Mouse (Mus musculus) hindbrain, embryonic 15.5 days (tissue): ENCODE data around the gene Nfib. TPM values are rescaled to one million over a fixed set of nuclear protein-coding genes. Genes with fewer than 3 reads are reported as not detected.

Source experiments
- ATAC-seq: fragments of 200-750 bp; cut with Nextera tagmentation; 2 replicates; pipeline ENCODE4 v1.8.0; 2017; ENCODE audit warnings: low read depth, moderate number of reproducible peaks, moderate TSS enrichment; ENCODE audit not compliant: low FRiP score
- H3K27ac ChIP-seq: fragments of 300-500 bp; sonication (generic); replicated peaks from 2 replicates; pipeline ENCODE4 v1.5.1; 2015; ENCODE audit warnings: mild to moderate bottlenecking, inconsistent platforms
- H3K27me3 ChIP-seq: fragments of 300-500 bp; sonication (generic); 2 replicates; pipeline ENCODE4 v1.6.1; 2015; ENCODE audit warnings: control low read depth, inconsistent platforms
- H3K36me3 ChIP-seq: fragments of 300-500 bp; sonication (generic); 2 replicates; pipeline ENCODE4 v1.6.1; 2015; ENCODE audit warnings: control low read depth, inconsistent platforms
- H3K4me1 ChIP-seq: fragments of 300-500 bp; sonication (generic); replicated peaks from 2 replicates; pipeline ENCODE4 v1.6.1; 2015; ENCODE audit warnings: control low read depth, inconsistent platforms
- H3K4me2 ChIP-seq: fragments of 300-500 bp; sonication (generic); 2 replicates; pipeline ENCODE4 v1.6.1; 2015; ENCODE audit warnings: moderate library complexity, mild to moderate bottlenecking, inconsistent platforms
- H3K4me3 ChIP-seq: fragments of 300-500 bp; sonication (generic); 2 replicates; pipeline ENCODE4 v1.5.1; 2015; ENCODE audit warnings: mild to moderate bottlenecking, inconsistent platforms
- H3K9ac ChIP-seq: fragments of 300-500 bp; sonication (generic); 2 replicates; pipeline ENCODE4 v1.6.1; 2015; ENCODE audit warnings: inconsistent platforms
- H3K9me3 ChIP-seq: fragments of 300-500 bp; sonication (generic); 2 replicates; pipeline ENCODE4 v1.6.1; 2016; ENCODE audit warnings: control low read depth, inconsistent platforms
- WGBS: fragments of 180-500 bp; shearing (Covaris S2); methylation state at CpG from one replicate; pipeline ENCODE4 v1.1.7; 2015; 5-methylcytosine and 5-hydroxymethylcytosine counted together
- polyA plus RNA-seq: library from polyadenylated mRNA; unstranded; fragments of >200 nt; fragmentation: Nextera tagmentation; extraction: Ambion mirVana; gene quantifications from 2 replicates; pipeline ENCODE4 v1.2.1, GENCODE M21; 2015

Gene Nfib
- polyA plus RNA-seq, 1 experiment from 2014 or later, result 72.5 TPM

GRCm38 (mm10) chr4:82396805-82397204, 308.7 kb downstream of the Nfib start:
- H3K4me3 ChIP-seq, result no peak overlapping the region
- H3K36me3 ChIP-seq, result no peaks in the 10 kb centered on the region
- no peaks in the 10 kb centered on the region for H3K9me3 ChIP-seq
- H3K4me2 ChIP-seq, result no peak overlapping the region
- H3K27ac ChIP-seq, result no peak overlapping the region
- no peaks in the 10 kb centered on the region for H3K27me3 ChIP-seq
- no peak overlapping the region for H3K9ac ChIP-seq
- ATAC-seq, result no peak
- 94% methylated on average over 2 of the region's 2 CpGs for WGBS
- peaks cover 39% of the 10 kb centered on the region for H3K4me1 ChIP-seq

GRCm38 (mm10) chr4:82396003-82396402, 309.5 kb downstream of the Nfib start:
- no peak overlapping the region for H3K27ac ChIP-seq
- H3K36me3 ChIP-seq, result no peaks in the 10 kb centered on the region
- peaks cover 36% of the 10 kb centered on the region for H3K4me1 ChIP-seq
- H3K9ac ChIP-seq, result no peak overlapping the region
- H3K9me3 ChIP-seq, result no peaks in the 10 kb centered on the region
- ATAC-seq, result no peak
- 82% methylated on average over 4 of the region's 4 CpGs for WGBS
- H3K27me3 ChIP-seq, result no peaks in the 10 kb centered on the region
- no peak overlapping the region for H3K4me2 ChIP-seq
- H3K4me3 ChIP-seq, result no peak overlapping the region

GRCm38 (mm10) chr4:82394346-82394745, 311.2 kb downstream of the Nfib start:
- WGBS, result 85% methylated on average over 4 of the region's 4 CpGs
- ATAC-seq, result no peak
- Histone ChIP-seq H3K4me3 (no peak overlapping the region), H3K27ac (no peak overlapping the region), H3K9ac (no peak overlapping the region), H3K9me3 (no peaks in the 10 kb centered on the region), H3K4me1 (peaks cover 25% of the 10 kb centered on the region; the same call in 1 of the 2 replicates), H3K27me3 (no peaks in the 10 kb centered on the region), H3K4me2 (no peak overlapping the region), H3K36me3 (no peaks in the 10 kb centered on the region)

GRCm38 (mm10) chr4:82393021-82393420, 312.5 kb downstream of the Nfib start:
- no peak overlapping the region for H3K9ac ChIP-seq
- H3K4me3 ChIP-seq, result no peak overlapping the region
- ATAC-seq, result no peak
- H3K27ac ChIP-seq, result no peak overlapping the region
- H3K4me1 ChIP-seq, result 0 out of 2 replicates have a peak, but pooled peaks cover 15% of the 10 kb centered on the region
- H3K4me2 ChIP-seq, result no peak overlapping the region
- H3K36me3 ChIP-seq, result no peaks in the 10 kb centered on the region
- WGBS, result 86% methylated on average over 4 of the region's 4 CpGs
- no peaks in the 10 kb centered on the region for H3K27me3 ChIP-seq
- H3K9me3 ChIP-seq, result no peaks in the 10 kb centered on the region

GRCm38 (mm10) chr4:82392496-82392895, 313.1 kb downstream of the Nfib start:
- H3K4me3 ChIP-seq, result no peak overlapping the region
- no peak overlapping the region for H3K27ac ChIP-seq
- no peak for ATAC-seq
- H3K9me3 ChIP-seq, result no peaks in the 10 kb centered on the region
- H3K9ac ChIP-seq, result no peak overlapping the region
- no peaks in the 10 kb centered on the region for H3K27me3 ChIP-seq
- H3K4me1 ChIP-seq, result 0 out of 2 replicates have a peak, but pooled peaks cover 15% of the 10 kb centered on the region
- WGBS, result 77% methylated on average over 9 of the region's 9 CpGs
- H3K4me2 ChIP-seq, result no peak overlapping the region
- H3K36me3 ChIP-seq, result no peaks in the 10 kb centered on the region

- H3K4me3 ChIP-seq, result no peak overlapping the region
- H3K4me1 ChIP-seq, result 0 out of 2 replicates have a peak, but pooled peaks cover 14% of the 10 kb centered on the region
- 80% methylated on average over 6 of the region's 6 CpGs for WGBS
- ATAC-seq, result no peak
- H3K27me3 ChIP-seq, result no peaks in the 10 kb centered on the region
- no peak overlapping the region for H3K4me2 ChIP-seq
- no peaks in the 10 kb centered on the region for H3K9me3 ChIP-seq
- H3K27ac ChIP-seq, result no peak overlapping the region
- H3K9ac ChIP-seq, result no peak overlapping the region
- H3K36me3 ChIP-seq, result no peaks in the 10 kb centered on the region
Observed at GRCm38 (mm10) chr4:82391726-82392472, 313.7 kb downstream of the Nfib start.

- H3K4me1 ChIP-seq, result peaks cover 16% of the 10 kb centered on the region
- H3K36me3 ChIP-seq, result no peaks in the 10 kb centered on the region
- 59% methylated on average over 2 of the region's 2 CpGs for WGBS
- no peak overlapping the region for H3K4me3 ChIP-seq
- H3K9ac ChIP-seq, result no peak overlapping the region
- H3K4me2 ChIP-seq, result no peak overlapping the region
- H3K9me3 ChIP-seq, result no peaks in the 10 kb centered on the region
- no peak for ATAC-seq
- H3K27ac ChIP-seq, result 0 out of 2 replicates have a peak overlapping the region, but pooled peaks have one; percentile 20
- no peaks in the 10 kb centered on the region for H3K27me3 ChIP-seq
Observed at GRCm38 (mm10) chr4:82390545-82390944, 315.0 kb downstream of the Nfib start.

- H3K27me3 ChIP-seq, result no peaks in the 10 kb centered on the region
- no peak for ATAC-seq
- no peak overlapping the region for H3K4me3 ChIP-seq
- H3K9me3 ChIP-seq, result no peaks in the 10 kb centered on the region
- 88% methylated on average over 1 of the region's 1 CpGs for WGBS
- no peaks in the 10 kb centered on the region for H3K36me3 ChIP-seq
- H3K4me2 ChIP-seq, result no peak overlapping the region
- H3K9ac ChIP-seq, result no peak overlapping the region
- H3K4me1 ChIP-seq, result peaks cover 22% of the 10 kb centered on the region
- H3K27ac ChIP-seq, result no peak overlapping the region
Observed at GRCm38 (mm10) chr4:82389876-82390275, 315.7 kb downstream of the Nfib start.

GRCm38 (mm10) chr4:82387620-82388019, 317.9 kb downstream of the Nfib start:
- 92% methylated on average over 4 of the region's 4 CpGs for WGBS
- H3K4me3 ChIP-seq, result no peak overlapping the region
- no peak overlapping the region for H3K9ac ChIP-seq
- H3K4me1 ChIP-seq, result peaks cover 29% of the 10 kb centered on the region
- no peak for ATAC-seq
- H3K27ac ChIP-seq, result no peak overlapping the region
- no peaks in the 10 kb centered on the region for H3K27me3 ChIP-seq
- no peaks in the 10 kb centered on the region for H3K36me3 ChIP-seq
- no peak overlapping the region for H3K4me2 ChIP-seq
- no peaks in the 10 kb centered on the region for H3K9me3 ChIP-seq

- no peak for ATAC-seq
- Histone ChIP-seq H3K27ac (no peak overlapping the region), H3K9ac (no peak overlapping the region), H3K4me1 (peaks cover 28% of the 10 kb centered on the region), H3K4me2 (no peak overlapping the region), H3K4me3 (no peak overlapping the region), H3K36me3 (no peaks in the 10 kb centered on the region), H3K9me3 (no peaks in the 10 kb centered on the region), H3K27me3 (no peaks in the 10 kb centered on the region)
- 86% methylated on average over 4 of the region's 4 CpGs for WGBS
Observed at GRCm38 (mm10) chr4:82386222-82386993, 319.1 kb downstream of the Nfib start.

GRCm38 (mm10) chr4:82385638-82386037, 319.9 kb downstream of the Nfib start:
- Histone ChIP-seq H3K9ac (no peak overlapping the region), H3K4me2 (no peak overlapping the region), H3K4me1 (peaks cover 24% of the 10 kb centered on the region), H3K9me3 (no peaks in the 10 kb centered on the region), H3K36me3 (no peaks in the 10 kb centered on the region), H3K27ac (no peak overlapping the region), H3K4me3 (no peak overlapping the region), H3K27me3 (no peaks in the 10 kb centered on the region)
- ATAC-seq, result no peak
- WGBS, result 82% methylated on average over 4 of the region's 4 CpGs

GRCm38 (mm10) chr4:82383991-82384731, 321.4 kb downstream of the Nfib start:
- no peak overlapping the region for H3K9ac ChIP-seq
- H3K4me1 ChIP-seq, result peaks cover 21% of the 10 kb centered on the region
- no peak overlapping the region for H3K4me3 ChIP-seq
- 56% methylated on average over 11 of the region's 11 CpGs for WGBS
- H3K36me3 ChIP-seq, result no peaks in the 10 kb centered on the region
- peak; percentile 89 for ATAC-seq
- no peaks in the 10 kb centered on the region for H3K9me3 ChIP-seq
- no peaks in the 10 kb centered on the region for H3K27me3 ChIP-seq
- H3K27ac ChIP-seq, result peak overlapping the region; percentile 55
- H3K4me2 ChIP-seq, result 0 out of 2 replicates have a peak overlapping the region, but pooled peaks have one; percentile 15
